Mouse (Mus musculus) right cerebral cortex, adult 2 months (tissue): ENCODE results near the gene Car5b.

Source experiments
- DNase-seq, 2 experiments: peaks; one replicate each; pipeline ENCODE4 v3.0.0; 2021 to 2022; ENCODE audit warnings: low spot score in 2 of 2

Car5b gene

GRCm38 (mm10) chrX:164027607-164028289 lies at the start of gene Car5b:
TSS of gene Car5b (minus strand) at chrX:164027997.
- peak; percentile 34 to 44 for DNase-seq

DNA sequence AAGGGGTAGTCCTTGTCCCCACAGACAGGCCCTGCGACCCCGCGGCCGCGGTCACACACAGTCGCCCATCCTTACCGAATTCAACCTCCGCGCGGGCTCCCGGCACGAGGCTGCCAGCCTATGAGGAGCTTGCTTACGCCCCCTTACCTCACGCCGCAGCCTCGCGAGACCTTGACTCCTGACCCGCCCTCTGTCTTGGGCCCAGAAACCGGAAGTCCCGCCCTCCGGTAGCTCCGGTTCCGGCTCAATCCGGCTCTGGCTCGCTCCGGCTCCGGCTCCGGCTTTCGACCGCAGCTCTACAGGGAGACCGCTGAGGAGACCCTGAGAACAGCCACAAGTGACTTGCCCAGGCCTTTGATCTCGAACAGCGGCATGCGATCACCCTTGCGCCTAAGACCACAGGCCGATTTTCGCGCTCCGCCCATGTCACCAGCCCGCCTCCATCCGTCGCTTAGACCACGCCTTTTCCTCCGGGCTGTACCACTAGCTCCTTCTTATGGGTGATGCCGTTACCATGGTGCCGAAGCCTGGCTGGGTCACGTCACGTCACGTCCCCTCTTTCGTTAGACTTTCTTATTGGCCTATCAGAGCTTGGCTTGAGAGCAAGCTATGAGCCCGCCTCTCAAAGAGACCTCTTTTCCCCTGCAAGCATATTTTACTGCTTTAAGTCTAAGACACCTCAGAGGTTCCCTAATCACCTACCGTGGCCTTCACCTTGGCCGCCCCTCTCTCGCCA lies 48.4 kb upstream of the Car5b start, which contains the start of gene Siah1b:
Gene Siah1b (minus strand): TSS at position 454 of the 736 bp plus-strand sequence.
- DNase-seq, result peak; percentile 87 to 89

DNA sequence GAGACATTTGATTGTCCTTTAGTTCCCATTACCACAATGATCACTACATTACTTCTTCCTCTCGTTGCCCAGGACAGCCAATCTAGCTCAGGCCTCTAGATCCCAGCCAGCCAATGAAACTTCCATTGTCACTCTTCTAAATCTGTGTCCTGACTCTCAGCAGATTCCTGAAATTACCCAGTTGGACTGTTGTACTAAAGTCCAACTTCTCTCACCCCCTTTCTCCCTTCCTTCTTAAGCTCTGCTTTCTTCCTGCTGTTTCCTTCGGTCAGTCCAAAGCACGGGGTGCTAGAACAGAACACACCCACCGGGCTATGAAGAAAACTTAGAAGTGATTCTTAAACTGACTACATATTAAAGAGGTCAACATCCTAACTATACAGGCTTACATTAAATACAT lies 41.2 kb upstream of the Car5b start:
- DNase-seq, result no peak

DNA sequence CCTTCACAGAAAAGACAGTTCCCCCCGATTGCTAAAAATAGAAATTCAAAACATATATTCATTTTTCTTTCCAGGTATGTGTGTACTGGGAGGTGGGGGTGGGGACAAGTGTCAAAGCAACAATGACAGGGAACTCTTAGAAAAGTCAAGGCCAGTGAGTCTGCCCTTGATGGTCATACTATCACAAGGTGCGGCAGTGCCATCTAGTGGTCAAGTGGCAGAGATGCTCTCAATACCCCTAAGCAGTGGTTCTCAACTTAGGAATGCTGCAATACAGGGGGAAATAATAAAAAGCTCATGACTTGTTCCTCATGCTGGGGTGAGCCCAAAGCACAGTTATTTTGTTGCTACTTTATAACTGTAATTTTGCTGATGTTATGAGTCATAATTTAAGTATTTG lies 38.4 kb upstream of the Car5b start:
- peak; percentile 24 to 74 for DNase-seq

- no peak for DNase-seq
These were observed 31.3 kb upstream of the Car5b start for GRCm38 (mm10) chrX:164059070-164059469.

- no peak for DNase-seq
These were observed 30.7 kb upstream of the Car5b start for GRCm38 (mm10) chrX:164058523-164058922.

DNA sequence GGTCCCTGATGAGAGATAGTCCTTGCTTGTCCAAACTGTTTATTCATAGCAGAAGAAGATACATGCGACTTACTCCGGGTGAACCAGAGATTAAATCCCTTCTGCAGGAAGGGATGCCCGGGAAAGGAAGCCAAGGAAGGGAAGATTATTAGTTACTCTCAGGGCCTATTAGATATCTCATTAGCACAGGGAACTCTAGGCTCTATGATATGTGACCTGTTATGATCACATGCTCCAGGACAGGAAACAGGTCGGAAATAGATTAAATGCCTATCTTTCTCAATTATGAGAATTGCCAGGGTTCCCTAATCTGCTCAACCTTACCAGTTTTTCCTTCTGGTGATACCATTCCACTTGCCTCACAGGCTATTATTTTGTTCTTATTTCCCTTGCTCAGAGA lies 27.9 kb upstream of the Car5b start:
- no peak for DNase-seq

DNA sequence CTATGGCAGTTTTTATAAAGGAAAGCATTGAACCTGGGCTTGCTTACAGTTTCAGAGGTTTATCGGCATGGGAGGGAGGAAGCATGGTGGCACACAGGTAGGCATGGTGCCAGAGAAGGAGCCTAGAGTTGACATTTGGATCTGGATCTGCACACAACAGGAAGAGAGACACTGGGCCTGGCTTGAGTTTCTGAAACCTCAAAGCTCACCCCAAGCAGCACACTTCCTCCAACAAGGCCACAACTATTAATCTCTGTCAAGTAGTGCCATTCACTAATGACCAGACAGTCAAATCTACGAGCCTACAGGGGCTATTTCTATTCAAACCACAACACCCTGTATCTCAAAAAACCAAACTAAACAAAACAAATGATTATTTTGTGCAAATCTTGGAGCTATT lies 18.9 kb upstream of the Car5b start:
- no peak for DNase-seq

DNA sequence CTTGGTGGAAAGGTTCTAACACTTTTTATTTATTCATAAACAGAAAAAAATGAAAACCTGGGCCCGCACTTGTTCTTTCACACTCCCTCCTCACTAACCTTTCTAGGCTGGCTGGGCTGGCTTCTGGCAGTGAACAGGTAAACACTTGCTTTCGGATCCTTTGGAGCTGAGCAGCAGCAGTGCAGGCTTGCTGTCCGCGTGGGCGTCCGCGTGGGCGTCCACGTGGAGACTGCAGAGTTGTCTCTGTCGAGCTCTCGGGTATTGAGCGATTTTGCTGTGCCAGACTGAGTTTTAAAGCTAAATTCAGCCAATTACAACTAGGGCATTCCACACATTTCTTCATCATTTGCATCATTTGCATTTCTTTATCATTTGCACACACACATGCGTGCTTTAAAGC lies 14.3 kb upstream of the Car5b start:
- DNase-seq, result peak; percentile 50 to 66

DNA sequence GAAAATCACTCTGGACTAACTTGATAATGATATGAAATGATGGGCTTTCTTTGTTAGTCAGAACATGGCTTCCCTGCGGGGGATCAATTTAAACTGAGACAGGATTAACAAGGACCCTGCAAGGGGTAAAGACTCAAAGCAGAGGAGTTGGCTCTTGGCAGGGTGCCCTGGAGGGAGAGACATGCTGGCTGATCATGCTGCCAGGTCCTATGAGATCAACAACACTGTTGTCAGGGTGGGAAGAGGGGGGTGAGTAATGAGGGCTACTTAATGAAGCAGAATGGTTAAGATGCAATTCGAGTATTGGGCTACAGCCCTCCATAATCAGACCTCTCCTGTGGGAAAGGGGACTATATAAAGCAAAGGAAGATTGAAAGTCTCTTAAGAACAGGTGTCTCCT lies 11.1 kb upstream of the Car5b start:
- no peak for DNase-seq

- no peak for DNase-seq
These were observed 8.1 kb upstream of the Car5b start for GRCm38 (mm10) chrX:164035931-164036330.

DNA sequence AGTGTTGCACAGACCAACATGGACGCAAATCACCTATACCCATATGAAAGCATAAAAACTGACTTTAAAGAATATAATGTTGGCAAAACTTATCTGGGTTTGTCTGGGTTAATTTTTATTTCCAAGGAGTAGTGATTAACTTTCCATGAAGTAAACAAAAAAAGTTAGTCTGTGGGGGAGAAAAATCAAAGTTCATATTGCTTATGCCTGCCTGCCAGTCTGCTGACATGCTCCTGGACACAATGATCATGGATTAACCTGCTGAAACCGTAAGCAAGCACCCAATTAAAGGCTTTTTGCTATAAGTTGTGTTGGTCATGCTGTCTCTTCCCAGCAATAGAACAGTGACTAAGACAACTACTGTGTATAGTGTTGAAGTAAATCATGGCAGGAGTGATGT lies 7.6 kb upstream of the Car5b start:
- DNase-seq, result no peak

GRCm38 (mm10) chrX:164032526-164032925 lies 4.7 kb upstream of the Car5b start:
- DNase-seq, result no peak

DNA sequence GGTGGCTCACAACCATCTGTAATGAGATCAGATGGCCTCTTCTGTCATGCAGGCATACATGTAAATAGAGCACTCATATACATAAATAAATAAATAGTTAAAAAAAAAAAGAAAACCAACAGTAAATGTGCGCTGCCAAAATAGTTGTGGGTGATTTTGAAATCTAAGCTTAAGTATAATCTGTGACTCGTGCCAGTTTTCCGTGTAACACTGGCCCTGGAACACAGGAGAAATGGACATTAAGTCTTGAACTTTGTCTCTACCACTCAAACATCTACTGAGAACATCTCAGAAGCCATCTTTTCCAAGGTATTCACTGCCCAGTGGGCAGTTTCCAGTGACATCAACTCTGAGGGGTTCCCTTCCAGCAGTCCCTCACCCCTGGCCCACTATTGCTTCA lies 12.2 kb downstream of the Car5b start:
- DNase-seq, result no peak

- no peak for DNase-seq
These were observed 12.8 kb downstream of the Car5b start for GRCm38 (mm10) chrX:164014956-164015355.

DNA sequence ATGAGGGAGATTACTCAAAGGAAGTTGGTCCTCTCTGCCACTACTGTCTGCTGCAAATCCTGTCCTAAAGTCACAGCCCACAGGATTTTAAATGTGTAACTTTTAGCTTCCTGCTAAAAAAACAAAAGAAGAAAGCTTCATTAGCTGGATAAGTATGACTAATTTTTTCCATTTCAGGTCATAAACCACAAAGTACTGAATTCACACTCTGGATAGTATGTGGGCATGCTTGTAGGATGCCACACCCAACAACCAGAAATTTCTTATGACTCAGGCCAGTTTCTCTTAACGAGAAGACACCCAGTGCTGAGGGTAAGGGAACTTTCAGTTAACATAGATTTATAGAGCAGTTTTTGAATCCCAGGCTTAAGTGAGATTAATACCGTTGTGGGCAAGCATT lies 14.5 kb downstream of the Car5b start:
- DNase-seq, result no peak

- DNase-seq, result peak in 1 of 2 experiments; percentile 7
These were observed 23.0 kb downstream of the Car5b start for GRCm38 (mm10) chrX:164004809-164005208.

GRCm38 (mm10) chrX:163999848-164000247 lies 27.9 kb downstream of the Car5b start:
- no peak for DNase-seq

- no peak for DNase-seq
These were observed 31.0 kb downstream of the Car5b start for GRCm38 (mm10) chrX:163996754-163997153.

DNA sequence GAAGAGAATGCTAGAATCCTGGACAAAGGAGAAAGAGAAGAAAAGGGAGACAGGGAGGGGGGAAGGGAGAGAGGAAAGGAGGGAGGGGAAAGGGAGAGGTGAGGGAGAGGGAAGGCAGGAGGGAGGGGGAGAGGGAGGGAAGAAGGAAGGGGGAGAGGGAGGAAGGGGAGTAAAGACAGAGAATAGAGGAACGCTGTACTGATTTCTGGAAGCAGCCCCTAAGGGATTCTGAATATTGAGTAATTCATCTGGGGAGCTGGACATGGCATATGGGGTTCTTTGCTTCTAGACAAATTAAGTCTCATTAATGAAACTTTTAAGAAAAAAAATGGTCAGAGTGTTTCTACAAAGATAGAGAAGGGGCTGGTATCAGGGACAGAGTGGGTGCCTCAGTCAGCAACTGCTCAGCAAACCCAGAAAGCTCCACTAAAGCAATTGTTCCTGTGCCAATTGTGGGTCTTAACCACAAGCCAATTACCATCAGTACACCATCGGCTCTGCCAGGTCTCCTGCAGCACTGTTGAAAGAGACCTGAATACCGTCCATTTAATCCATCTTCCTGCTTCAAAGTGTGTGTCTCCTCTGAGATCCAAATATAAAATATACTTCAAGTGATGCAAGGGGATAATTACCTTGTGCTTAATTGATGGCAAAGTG lies 40.0 kb downstream of the Car5b start:
- DNase-seq, result no peak

DNA sequence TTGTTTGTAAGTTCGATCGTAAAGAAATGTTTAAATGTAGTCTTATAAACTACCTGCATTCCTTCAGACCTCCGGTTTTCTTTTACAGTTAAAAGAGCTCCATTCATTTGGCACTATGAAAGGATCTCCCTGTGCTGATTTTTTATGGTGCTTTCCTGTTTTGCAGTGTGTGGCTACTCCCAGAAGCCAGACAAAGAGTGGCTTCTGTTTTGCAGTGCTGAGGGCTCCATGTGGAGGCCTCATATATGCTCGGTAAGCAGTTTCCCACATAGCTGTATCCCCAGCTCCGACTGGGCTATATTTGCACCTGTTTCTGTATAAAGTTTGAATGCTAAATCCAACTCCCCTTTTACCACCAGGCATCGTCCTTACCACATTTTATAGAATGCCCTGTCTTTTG lies 45.7 kb downstream of the Car5b start:
- DNase-seq, result no peak

- DNase-seq, result no peak
These were observed 46.3 kb downstream of the Car5b start for GRCm38 (mm10) chrX:163981500-163981899.

DNA sequence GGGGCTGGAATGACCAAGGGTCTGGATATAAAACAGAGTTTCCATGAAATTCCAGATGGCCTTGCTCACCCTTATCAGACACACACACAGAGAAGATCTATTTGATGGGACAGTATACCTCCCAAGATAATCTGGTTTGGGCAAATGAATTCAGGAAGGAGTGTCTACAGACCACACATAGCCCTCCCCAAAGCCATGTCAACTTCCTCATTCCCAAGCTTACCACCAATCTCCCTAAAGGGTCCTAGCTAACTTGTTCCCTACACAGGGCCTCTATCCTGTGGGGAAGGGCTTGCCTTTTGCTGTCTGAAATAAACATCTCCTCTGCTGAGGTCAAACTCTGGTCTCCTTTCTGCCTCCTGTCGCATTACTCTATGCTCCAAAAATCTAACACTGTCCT lies 46.7 kb downstream of the Car5b start:
- no peak for DNase-seq
